Mouse (Mus musculus) MEL (cell line): ENCODE measurements around the gene Synj1. TPM values are rescaled to one million over a fixed set of nuclear protein-coding genes. Genes with fewer than 3 reads are reported as not detected.

ENCODE experiments used
- DNase-seq: peaks from one replicate; pipeline ENCODE4 v3.0.0; 2011; ENCODE audit warnings: low read depth, low spot score
- H3K27ac ChIP-seq: 2 replicates; pipeline ENCODE4 v1.5.1; 2012; ENCODE audit warnings: low read depth, mild to moderate bottlenecking, control low read depth, low read length, moderate library complexity; ENCODE audit not compliant: control insufficient read depth
- H3K27me3 ChIP-seq, 2 experiments: fragments of 150-350 bp in 1 of 2; sonication (generic) in 1 of 2; 2 replicates each; pipeline ENCODE4 v1.6.1; 2012; ENCODE audit warnings: low read length in 2 of 2, mild to moderate bottlenecking in 2 of 2, improper control_type of control experiment in 1 of 2, moderate library complexity in 1 of 2; ENCODE audit not compliant: insufficient read depth in 2 of 2, control insufficient read depth in 1 of 2
- H3K36me3 ChIP-seq, 2 experiments: 2 replicates each; pipeline ENCODE4 v1.6.1; 2012 to 2014; ENCODE audit warnings: low read length in 2 of 2, improper control_type of control experiment in 1 of 2, inconsistent platforms in 1 of 2, mild to moderate bottlenecking in 1 of 2; ENCODE audit not compliant: insufficient read depth in 2 of 2, control insufficient read depth in 1 of 2
- H3K4me1 ChIP-seq, 2 experiments: fragments of 150-350 bp in 1 of 2; sonication (generic) in 1 of 2; 2 replicates each; pipeline ENCODE4 v1.6.1; 2012; ENCODE audit warnings: low read length in 2 of 2, improper control_type of control experiment in 1 of 2, mild to moderate bottlenecking in 1 of 2; ENCODE audit not compliant: insufficient read depth in 2 of 2, control insufficient read depth in 1 of 2
- H3K4me3 ChIP-seq, 2 experiments: fragments of 150-350 bp in 1 of 2; sonication (generic) in 1 of 2; 2 replicates each; pipeline ENCODE4 v1.5.1; 2012; ENCODE audit warnings: low read depth in 2 of 2, low read length in 2 of 2, mild to moderate bottlenecking in 2 of 2, moderate library complexity in 2 of 2, control low read depth in 1 of 2, improper control_type of control experiment in 1 of 2; ENCODE audit not compliant: control insufficient read depth in 1 of 2, insufficient read depth in 1 of 2
- H3K79me2 ChIP-seq: 2 replicates; pipeline ENCODE4 v1.6.1; 2012; ENCODE audit warnings: mild to moderate bottlenecking, low read length, moderate library complexity; ENCODE audit not compliant: control insufficient read depth, poor library complexity, insufficient read depth
- H3K9ac ChIP-seq: 2 replicates; pipeline ENCODE4 v1.6.1; 2012; ENCODE audit warnings: low read depth, mild to moderate bottlenecking, control low read depth, low read length, moderate library complexity; ENCODE audit not compliant: control insufficient read depth, poor library complexity, severe bottlenecking
- H3K9me3 ChIP-seq: fragments of 150-350 bp; sonication (generic); replicated peaks from 2 replicates; pipeline ENCODE4 v1.6.1; 2012; ENCODE audit warnings: mild to moderate bottlenecking, low read length, improper control_type of control experiment, moderate library complexity; ENCODE audit not compliant: insufficient read depth
- BHLHE40 ChIP-seq: IDR thresholded peaks from 2 replicates; pipeline ENCODE4 v1.6.1; 2012; ENCODE audit warnings: low read depth, mild to moderate bottlenecking, inconsistent platforms, low read length, improper control_type of control experiment, borderline replicate concordance
- ELF1 ChIP-seq: IDR thresholded peaks from 2 replicates; pipeline ENCODE4 v1.6.1; 2014; ENCODE audit warnings: low read depth, mild to moderate bottlenecking, inconsistent platforms, low read length, improper control_type of control experiment, moderate library complexity
- EP300 ChIP-seq, 2 experiments: IDR thresholded peaks; 2 replicates each; pipeline ENCODE4 v1.6.1; 2011; ENCODE audit warnings: improper control_type of control experiment in 2 of 2, low read length in 2 of 2, low read depth in 1 of 2, mild to moderate bottlenecking in 1 of 2
- KAT2A ChIP-seq: conservative IDR thresholded peaks from 2 replicates; pipeline ENCODE4 v1.6.1; 2012; ENCODE audit warnings: low read depth, low read length, improper control_type of control experiment, inconsistent platforms
- MYB ChIP-seq: IDR thresholded peaks from 2 replicates; pipeline ENCODE4 v1.6.1; 2011; ENCODE audit warnings: mild to moderate bottlenecking, low read depth, low read length, improper control_type of control experiment
- MYC ChIP-seq: IDR thresholded peaks from 2 replicates; pipeline ENCODE4 v1.6.1; 2011; ENCODE audit warnings: low read depth, mild to moderate bottlenecking, low read length, improper control_type of control experiment, moderate library complexity
- NELFE ChIP-seq: IDR thresholded peaks from 2 replicates; pipeline ENCODE4 v1.6.1; 2011; ENCODE audit warnings: low read depth, low read length, improper control_type of control experiment
- NRF1 ChIP-seq: IDR thresholded peaks from 2 replicates; pipeline ENCODE4 v1.6.1; 2014; ENCODE audit warnings: low read depth, mild to moderate bottlenecking, inconsistent platforms, low read length, improper control_type of control experiment, moderate library complexity; ENCODE audit not compliant: poor library complexity, insufficient read depth, severe bottlenecking
- POLR2A ChIP-seq, 2 experiments: IDR thresholded peaks; 2 replicates each; pipeline ENCODE4 v1.6.1; 2011 to 2012; ENCODE audit warnings: low read length in 2 of 2, mild to moderate bottlenecking in 2 of 2, control low read depth in 1 of 2, improper control_type of control experiment in 1 of 2, low read depth in 1 of 2, moderate library complexity in 1 of 2; ENCODE audit not compliant: control insufficient read depth in 1 of 2, insufficient read depth in 1 of 2, poor library complexity in 1 of 2
- TAL1 ChIP-seq: IDR thresholded peaks from 2 replicates; pipeline ENCODE4 v1.6.1; 2012; ENCODE audit warnings: mild to moderate bottlenecking, inconsistent platforms, low read length, moderate library complexity, mixed read lengths
- TBP ChIP-seq: IDR thresholded peaks from 2 replicates; pipeline ENCODE4 v1.8.0; 2011; ENCODE audit warnings: low read depth, low read length, improper control_type of control experiment
- UBTF ChIP-seq: IDR thresholded peaks from 2 replicates; pipeline ENCODE4 v1.6.1; 2012; ENCODE audit warnings: low read depth, mild to moderate bottlenecking, inconsistent platforms, low read length, improper control_type of control experiment, moderate library complexity, borderline replicate concordance; ENCODE audit not compliant: insufficient read depth
- USF1 ChIP-seq: IDR thresholded peaks from 2 replicates; pipeline ENCODE4 v1.6.1; 2014; ENCODE audit warnings: low read depth, mild to moderate bottlenecking, inconsistent platforms, low read length, improper control_type of control experiment, moderate library complexity
- USF2 ChIP-seq, 2 experiments: IDR thresholded peaks; 2 replicates each; pipeline ENCODE4 v1.6.1; 2011 to 2012; ENCODE audit warnings: improper control_type of control experiment in 2 of 2, low read length in 2 of 2, borderline replicate concordance in 1 of 2, inconsistent platforms in 1 of 2, low read depth in 1 of 2, mild to moderate bottlenecking in 1 of 2; ENCODE audit not compliant: insufficient read depth in 1 of 2
- polyA plus RNA-seq, 2 experiments: library from polyadenylated mRNA; stranded (reverse) in 1 of 2; unstranded in 1 of 2; fragments of >175 nt in 1 of 2; fragments of >200 nt in 1 of 2; gene quantifications; 2 replicates each; pipeline versions ENCODE4 v1.2.1 to v1.2.4; 2012; ENCODE audit warnings: low replicate concordance in 2 of 2, low read depth in 1 of 2; ENCODE audit not compliant: insufficient read length in 2 of 2, insufficient read depth in 1 of 2, missing spikeins in 1 of 2
- total RNA-seq: library from RNA; depleted of rRNA; stranded (reverse); fragments of 300-350 nt; gene quantifications from 2 replicates; pipeline ENCODE4 v1.2.3, GENCODE M21; 2012

Gene Synj1
- total and polyA plus RNA-seq, 3 experiments: 5.0 to 34.5 TPM; not detected in 1

DNA sequence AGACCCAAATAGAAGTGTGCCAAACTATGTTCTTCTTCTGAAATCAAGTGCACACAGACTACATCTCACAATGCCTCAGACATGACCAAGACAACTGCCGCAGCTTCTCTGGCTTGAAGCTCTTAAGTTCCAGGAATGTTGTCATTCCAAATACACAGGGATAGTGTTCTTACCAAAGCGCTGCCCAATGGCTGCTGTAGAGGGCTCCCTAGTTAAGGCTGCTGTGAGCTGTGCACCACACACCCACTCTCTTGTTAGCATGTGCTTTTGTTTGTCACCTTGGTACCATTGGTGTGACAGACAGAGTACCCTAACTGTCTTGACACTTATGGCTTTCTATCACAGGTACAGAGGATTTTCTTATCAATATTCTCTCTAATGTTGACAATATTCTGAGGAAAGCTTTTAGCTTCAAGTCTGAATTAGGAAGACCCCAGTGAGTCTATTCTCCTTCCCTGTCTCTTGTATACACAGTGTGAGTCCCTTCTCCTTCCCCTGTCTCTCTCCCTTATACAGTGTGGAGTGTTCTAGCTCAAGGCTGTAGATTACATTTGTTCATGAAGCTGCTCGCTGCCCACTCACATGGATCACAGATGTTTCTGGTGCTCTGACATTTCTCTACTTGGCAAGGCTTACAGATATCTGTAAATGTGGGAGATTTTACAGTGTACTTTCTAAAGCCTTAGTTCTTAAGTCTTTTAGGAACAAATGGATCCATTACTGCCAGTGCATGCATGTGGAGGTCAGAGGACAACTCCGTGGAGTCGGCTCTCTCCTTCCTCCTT lies 52.6 kb downstream of the Synj1 start:
- TF ChIP-seq EP300 (IDR thresholded peaks at IDR 0.05; ENCODE audit: low read depth in 1 of 2, low read length in 2 of 2) (no peak), MYB (no peak), TAL1 (no peak), USF2 (IDR thresholded peaks at IDR 0.05; ENCODE audit: borderline replicate concordance in 1 of 2, insufficient read depth in 1 of 2, low read depth in 1 of 2, low read length in 2 of 2) (no peak), KAT2A (no peak)
- TF ChIP-seq, all 39 proteins: peak for 0
- no peak overlapping the region for H3K9ac ChIP-seq
- no peaks in the 10 kb centered on the region for H3K27me3 ChIP-seq
- H3K4me1 ChIP-seq: no peaks in the 10 kb centered on the region
- H3K4me3 ChIP-seq: no peak overlapping the region
- H3K27ac ChIP-seq: no peak overlapping the region
- DNase-seq: no peak
- H3K79me2 ChIP-seq: no peaks in the 10 kb centered on the region
- peaks cover 0 to 2% of the 10 kb centered on the region in 2 experiments; a peak in 2 of 4 replicates for H3K36me3 ChIP-seq
- H3K9me3 ChIP-seq: no peaks in the 10 kb centered on the region

GRCm38 (mm10) chr16:90955494-90955893 lies 55.6 kb downstream of the Synj1 start:
- Histone ChIP-seq H3K79me2 (no peaks in the 10 kb centered on the region), H3K27me3 (no peaks in the 10 kb centered on the region), H3K9me3 (no peaks in the 10 kb centered on the region), H3K9ac (no peak overlapping the region), H3K36me3 (peaks cover 0 to 2% of the 10 kb centered on the region in 2 experiments; a peak in 2 of 4 replicates), H3K4me3 (no peak overlapping the region), H3K27ac (no peak overlapping the region), H3K4me1 (no peaks in the 10 kb centered on the region)
- no peak for DNase-seq
- TF ChIP-seq NELFE (no peak), MYC (no peak), UBTF (no peak), KAT2A (no peak), USF1 (no peak), TAL1 (no peak), BHLHE40 (no peak), ELF1 (no peak), TBP (no peak), NRF1 (no peak), POLR2A (IDR thresholded peaks at IDR 0.05; ENCODE audit: control insufficient read depth in 1 of 2, insufficient read depth in 1 of 2, low read depth in 1 of 2, low read length in 2 of 2, poor library complexity in 1 of 2) (no peak)
